Mouse (Mus musculus): ENCODE results near the gene Card11. TPM values are rescaled to one million over a fixed set of nuclear protein-coding genes. Genes with fewer than 3 reads are reported as not detected.

Card11 gene
- polyA plus RNA-seq, 1 experiment from 2014 or later = 0.65 TPM

GRCm38 (mm10) chr5:140887871-140888270 lies 112.5 kb downstream of the Card11 start:
- H3K4me1 ChIP-seq (replicated peaks) = peaks cover 15% of the 10 kb centered on the region; the same call in 1 of the 2 replicates
- WGBS = 66% methylated on average over 8 of the region's 8 CpGs
- no peaks in the 10 kb centered on the region for H3K27me3 ChIP-seq (replicated peaks)
- no peak overlapping the region for H3K4me3 ChIP-seq (replicated peaks)
- H3K27ac ChIP-seq = no peak overlapping the region
- H3K9me3 ChIP-seq = no peaks in the 10 kb centered on the region
- H3K36me3 ChIP-seq = no peaks in the 10 kb centered on the region
- no peak overlapping the region for H3K4me2 ChIP-seq (replicated peaks)
- ATAC-seq = no peak
- H3K9ac ChIP-seq = no peak overlapping the region

- 42% methylated on average over 13 of the region's 13 CpGs for WGBS
- no peak overlapping the region for H3K4me2 ChIP-seq (replicated peaks)
- no peaks in the 10 kb centered on the region for H3K9me3 ChIP-seq
- H3K9ac ChIP-seq = no peak overlapping the region
- peaks cover 5% of the 10 kb centered on the region; the same call in 1 of the 2 replicates for H3K4me1 ChIP-seq (replicated peaks)
- H3K36me3 ChIP-seq = no peaks in the 10 kb centered on the region
- no peak overlapping the region for H3K4me3 ChIP-seq (replicated peaks)
- ATAC-seq = no peak
- no peak overlapping the region for H3K27ac ChIP-seq
- no peaks in the 10 kb centered on the region for H3K27me3 ChIP-seq (replicated peaks)
Measured at GRCm38 (mm10) chr5:140884966-140885365, 115.4 kb downstream of the Card11 start.

- no peak for ATAC-seq
- no peak overlapping the region for H3K4me3 ChIP-seq (replicated peaks)
- no peak overlapping the region for H3K27ac ChIP-seq
- WGBS = 73% methylated on average over 4 of the region's 4 CpGs
- no peaks in the 10 kb centered on the region for H3K4me1 ChIP-seq (replicated peaks)
- H3K27me3 ChIP-seq (replicated peaks) = no peaks in the 10 kb centered on the region
- no peaks in the 10 kb centered on the region for H3K36me3 ChIP-seq
- no peak overlapping the region for H3K9ac ChIP-seq
- H3K4me2 ChIP-seq (replicated peaks) = no peak overlapping the region
- H3K9me3 ChIP-seq = no peaks in the 10 kb centered on the region
Measured at GRCm38 (mm10) chr5:140882391-140882790, 118.0 kb downstream of the Card11 start.

GRCm38 (mm10) chr5:140880151-140880550 lies 120.2 kb downstream of the Card11 start:
- WGBS = 56% methylated on average over 10 of the region's 10 CpGs
- H3K9me3 ChIP-seq = no peaks in the 10 kb centered on the region
- H3K4me3 ChIP-seq (replicated peaks) = no peak overlapping the region
- H3K4me2 ChIP-seq (replicated peaks) = no peak overlapping the region
- H3K27me3 ChIP-seq (replicated peaks) = no peaks in the 10 kb centered on the region
- ATAC-seq = no peak
- no peak overlapping the region for H3K27ac ChIP-seq
- H3K4me1 ChIP-seq (replicated peaks) = no peaks in the 10 kb centered on the region
- no peak overlapping the region for H3K9ac ChIP-seq
- H3K36me3 ChIP-seq = no peaks in the 10 kb centered on the region

- Histone ChIP-seq H3K27me3 (replicated peaks) (no peaks in the 10 kb centered on the region), H3K36me3 (no peaks in the 10 kb centered on the region), H3K4me3 (replicated peaks) (no peak overlapping the region), H3K4me1 (replicated peaks) (no peaks in the 10 kb centered on the region), H3K27ac (no peak overlapping the region), H3K9ac (no peak overlapping the region), H3K9me3 (no peaks in the 10 kb centered on the region), H3K4me2 (replicated peaks) (no peak overlapping the region)
- WGBS = 71% methylated on average over 6 of the region's 6 CpGs
- no peak for ATAC-seq
Measured at GRCm38 (mm10) chr5:140878644-140879043, 121.7 kb downstream of the Card11 start.

GRCm38 (mm10) chr5:140873736-140874307 lies 126.6 kb downstream of the Card11 start:
- Histone ChIP-seq H3K27me3 (replicated peaks) (no peaks in the 10 kb centered on the region), H3K4me1 (replicated peaks) (peaks cover 19% of the 10 kb centered on the region), H3K4me2 (replicated peaks) (peak overlapping the region; percentile 45), H3K4me3 (replicated peaks) (no peak overlapping the region), H3K9ac (no peak overlapping the region), H3K9me3 (no peaks in the 10 kb centered on the region), H3K27ac (peak overlapping the region; percentile 80), H3K36me3 (no peaks in the 10 kb centered on the region)
- ATAC-seq = no peak
- WGBS = 64% methylated on average over 6 of the region's 6 CpGs

- Histone ChIP-seq H3K9me3 (no peaks in the 10 kb centered on the region), H3K27ac (peak overlapping the region; percentile 80), H3K4me3 (replicated peaks) (no peak overlapping the region), H3K4me2 (replicated peaks) (peak overlapping the region; percentile 45), H3K36me3 (no peaks in the 10 kb centered on the region), H3K9ac (no peak overlapping the region), H3K27me3 (replicated peaks) (no peaks in the 10 kb centered on the region), H3K4me1 (replicated peaks) (peaks cover 19% of the 10 kb centered on the region)
- WGBS = 10% methylated on average over 18 of the region's 18 CpGs
- peak; percentile 60; the same call in 1 of the 2 replicates for ATAC-seq
Measured at GRCm38 (mm10) chr5:140873039-140873551, 127.3 kb downstream of the Card11 start.

GRCm38 (mm10) chr5:140872532-140873038 lies 127.8 kb downstream of the Card11 start:
- Histone ChIP-seq H3K27me3 (replicated peaks) (no peaks in the 10 kb centered on the region), H3K4me3 (replicated peaks) (no peak overlapping the region)
- 21% methylated on average over 11 of the region's 11 CpGs for WGBS

GRCm38 (mm10) chr5:140871241-140871640 lies 129.1 kb downstream of the Card11 start:
- Histone ChIP-seq H3K4me2 (replicated peaks) (no peak overlapping the region), H3K27ac (no peak overlapping the region), H3K27me3 (replicated peaks) (no peaks in the 10 kb centered on the region), H3K4me1 (replicated peaks) (peaks cover 19% of the 10 kb centered on the region), H3K9ac (no peak overlapping the region), H3K36me3 (no peaks in the 10 kb centered on the region), H3K9me3 (no peaks in the 10 kb centered on the region), H3K4me3 (replicated peaks) (no peak overlapping the region)
- 44% methylated on average over 6 of the region's 6 CpGs for WGBS
- no peak for ATAC-seq

More at GRCm38 (mm10) chr5:140872532-140873038, 127.8 kb downstream of the Card11 start:
- H3K36me3 ChIP-seq = no peaks in the 10 kb centered on the region
- peaks cover 19% of the 10 kb centered on the region for H3K4me1 ChIP-seq (replicated peaks)
- H3K9ac ChIP-seq = no peak overlapping the region
- H3K27ac ChIP-seq = peak overlapping the region; percentile 80
- peak overlapping the region; percentile 45 for H3K4me2 ChIP-seq (replicated peaks)
- peak; percentile 72 for ATAC-seq
- H3K9me3 ChIP-seq = no peaks in the 10 kb centered on the region

GRCm38 (mm10) chr5:140869034-140869433 lies 131.3 kb downstream of the Card11 start:
- Histone ChIP-seq H3K27ac (no peak overlapping the region), H3K9ac (no peak overlapping the region), H3K4me3 (replicated peaks) (no peak overlapping the region), H3K4me1 (replicated peaks) (peaks cover 19% of the 10 kb centered on the region), H3K4me2 (replicated peaks) (no peak overlapping the region), H3K9me3 (no peaks in the 10 kb centered on the region), H3K36me3 (no peaks in the 10 kb centered on the region), H3K27me3 (replicated peaks) (no peaks in the 10 kb centered on the region)
- WGBS = 66% methylated on average over 2 of the region's 2 CpGs
- ATAC-seq = no peak

GRCm38 (mm10) chr5:140859730-140860129 lies 140.7 kb downstream of the Card11 start:
- Histone ChIP-seq H3K27me3 (replicated peaks) (no peaks in the 10 kb centered on the region), H3K4me1 (replicated peaks) (no peaks in the 10 kb centered on the region), H3K27ac (no peak overlapping the region), H3K4me3 (replicated peaks) (no peak overlapping the region), H3K9me3 (no peaks in the 10 kb centered on the region), H3K9ac (no peak overlapping the region), H3K36me3 (no peaks in the 10 kb centered on the region), H3K4me2 (replicated peaks) (no peak overlapping the region)
- 86% methylated on average over 5 of the region's 5 CpGs for WGBS
- ATAC-seq = no peak

GRCm38 (mm10) chr5:140858335-140858734 lies 142.0 kb downstream of the Card11 start:
- ATAC-seq = no peak
- Histone ChIP-seq H3K36me3 (no peaks in the 10 kb centered on the region), H3K9me3 (no peaks in the 10 kb centered on the region), H3K27ac (no peak overlapping the region), H3K4me1 (replicated peaks) (no peaks in the 10 kb centered on the region), H3K27me3 (replicated peaks) (no peaks in the 10 kb centered on the region), H3K9ac (no peak overlapping the region), H3K4me3 (replicated peaks) (no peak overlapping the region), H3K4me2 (replicated peaks) (no peak overlapping the region)
- WGBS = 89% methylated on average over 3 of the region's 3 CpGs

Measured in intestine, embryonic 15.5 days (tissue).